Mouse (Mus musculus) ES-Bruce4 (cell line): ENCODE measurements around the gene Fundc1.

Source experiments
- CTCF ChIP-seq: IDR thresholded peaks from one replicate; pipeline ENCODE4 v1.8.1; 2011; ENCODE audit warnings: low read depth, low read length
- EP300 ChIP-seq: IDR thresholded peaks from 2 replicates; pipeline ENCODE4 v1.6.1; 2011; ENCODE audit warnings: low read depth, low read length; ENCODE audit not compliant: insufficient read depth
- POLR2A ChIP-seq: IDR thresholded peaks from one replicate; pipeline ENCODE4 v1.8.1; 2011; ENCODE audit warnings: low read length; ENCODE audit not compliant: insufficient read depth

- TF ChIP-seq EP300 (no peak), CTCF (no peak), POLR2A (no peak)
Observed at GRCm38 (mm10) chrX:17514012-17514411, 58.1 kb downstream of the Fundc1 start.
